Mouse (Mus musculus) G1E (cell line): ENCODE data around the gene Ankrd54.

Experiments
- CTCF ChIP-seq: IDR thresholded peaks from 2 replicates; pipeline ENCODE4 v1.5.1; 2012; ENCODE audit warnings: low read depth, low read length, inconsistent platforms, mixed read lengths
- GATA1 ChIP-seq: IDR thresholded peaks from 2 replicates; pipeline ENCODE4 v1.6.1; 2012; ENCODE audit warnings: borderline replicate concordance, low read length, inconsistent platforms, mixed read lengths
- GATA2 ChIP-seq: IDR thresholded peaks from 2 replicates; pipeline ENCODE4 v1.6.1; 2012; ENCODE audit warnings: low read depth, low read length, inconsistent platforms, borderline replicate concordance
- POLR2AphosphoS5 ChIP-seq: IDR thresholded peaks from 2 replicates; pipeline ENCODE4 v1.6.1; 2012; ENCODE audit warnings: low read depth, low read length, inconsistent platforms; ENCODE audit not compliant: insufficient replicate concordance
- TAL1 ChIP-seq: conservative IDR thresholded peaks from 2 replicates; pipeline ENCODE4 v1.6.1; 2012; ENCODE audit warnings: low read depth, low read length, inconsistent platforms, mixed read lengths

- TF ChIP-seq CTCF (no peak), POLR2AphosphoS5 (no peak), GATA1 (no peak), TAL1 (no peak), GATA2 (no peak)
These were observed 33.0 kb downstream of the Ankrd54 start for GRCm38 (mm10) chr15:79029519-79030241.
